Mouse (Mus musculus) limb, embryonic 14.5 days (tissue): ENCODE measurements around the gene B4galnt3. TPM values are rescaled to one million over a fixed set of nuclear protein-coding genes. Genes with fewer than 3 reads are reported as not detected.

Experiments used
- ATAC-seq: fragments of 200-750 bp; cut with Nextera tagmentation; 2 replicates; pipeline ENCODE4 v1.8.0; 2017; ENCODE audit warnings: low read depth, moderate number of reproducible peaks, moderate TSS enrichment; ENCODE audit not compliant: low FRiP score
- DNase-seq: peaks from one replicate; pipeline ENCODE4 v3.0.0-alpha.2; 2015; ENCODE audit warnings: low spot score
- H3K27ac ChIP-seq: fragments of 300-500 bp; sonication (generic); replicated peaks from 2 replicates; pipeline ENCODE4 v1.5.1; 2014; ENCODE audit warnings: low read depth, mild to moderate bottlenecking, low read length, moderate library complexity, mixed read lengths
- H3K27me3 ChIP-seq: fragments of 300-500 bp; sonication (generic); 2 replicates; pipeline ENCODE4 v1.6.1; 2014; ENCODE audit warnings: low read length, mixed read lengths; ENCODE audit not compliant: control insufficient read depth, insufficient read depth
- H3K36me3 ChIP-seq: fragments of 300-500 bp; sonication (generic); 2 replicates; pipeline ENCODE4 v1.6.1; 2014; ENCODE audit warnings: mild to moderate bottlenecking, low read length, moderate library complexity, mixed read lengths; ENCODE audit not compliant: control insufficient read depth, insufficient read depth
- H3K4me1 ChIP-seq: fragments of 300-500 bp; sonication (generic); 2 replicates; pipeline ENCODE4 v1.6.1; 2014; ENCODE audit warnings: antibody characterized with exemption, low read length, mixed read lengths; ENCODE audit not compliant: control insufficient read depth, insufficient read depth
- H3K4me2 ChIP-seq: fragments of 300-500 bp; sonication (generic); replicated peaks from 2 replicates; pipeline ENCODE4 v1.6.1; 2014; ENCODE audit warnings: low read depth, mild to moderate bottlenecking, low read length, moderate library complexity; ENCODE audit not compliant: severe bottlenecking
- H3K4me3 ChIP-seq: fragments of 300-500 bp; sonication (generic); replicated peaks from 2 replicates; pipeline ENCODE4 v1.5.1; 2014; ENCODE audit warnings: low read length
- H3K9ac ChIP-seq: fragments of 300-500 bp; sonication (generic); 2 replicates; pipeline ENCODE4 v1.6.1; 2014; ENCODE audit warnings: mild to moderate bottlenecking, low read depth, low read length, moderate library complexity; ENCODE audit not compliant: severe bottlenecking
- H3K9me3 ChIP-seq: fragments of 300-500 bp; sonication (generic); 2 replicates; pipeline ENCODE4 v1.6.1; 2016; ENCODE audit warnings: low read length; ENCODE audit not compliant: control insufficient read depth
- POLR2A ChIP-seq: fragments of 200-500 bp; IDR thresholded peaks from 2 replicates; pipeline ENCODE4 v1.8.0; 2012; ENCODE audit warnings: inconsistent platforms, mild to moderate bottlenecking, moderate library complexity, borderline replicate concordance; ENCODE audit not compliant: insufficient read depth, insufficient read length; ENCODE audit errors: extremely low read depth
- WGBS: fragments of 180-500 bp; shearing (Covaris S2); extraction: QIAGEN DNeasy Blood & Tissue Kit; methylation state at CpG from one replicate; pipeline ENCODE4 v1.1.7; 2014; 5-methylcytosine and 5-hydroxymethylcytosine counted together
- polyA plus RNA-seq, 2 experiments: library from polyadenylated mRNA; depleted of rRNA in 1 of 2; stranded (reverse) in 1 of 2; unstranded in 1 of 2; fragments of >200 nt; fragmentation: Nextera tagmentation in 1 of 2; extraction: Ambion mirVana in 1 of 2; gene quantifications; 2 replicates each; pipeline versions ENCODE4 v1.2.1 to v1.2.3; 2012 to 2014

B4galnt3 gene
- polyA plus RNA-seq, 2 experiments = 0.37 to 3.7 TPM

GRCm38 (mm10) chr6:120240461-120240860, 53.9 kb downstream of the B4galnt3 start:
- H3K4me3 ChIP-seq = no peak overlapping the region
- no peak overlapping the region for H3K27ac ChIP-seq
- H3K4me1 ChIP-seq = no peaks in the 10 kb centered on the region
- no peak overlapping the region for H3K9ac ChIP-seq
- H3K36me3 ChIP-seq = no peaks in the 10 kb centered on the region
- DNase-seq = no peak
- no peak for ATAC-seq
- 70% methylated on average over 5 of the region's 5 CpGs for WGBS
- H3K9me3 ChIP-seq = no peaks in the 10 kb centered on the region
- no peak for TF ChIP-seq POLR2A
- no peak overlapping the region for H3K4me2 ChIP-seq
- H3K27me3 ChIP-seq = no peaks in the 10 kb centered on the region

GRCm38 (mm10) chr6:120235874-120236273, 58.5 kb downstream of the B4galnt3 start:
- Histone ChIP-seq H3K27ac (no peak overlapping the region), H3K4me2 (no peak overlapping the region), H3K36me3 (no peaks in the 10 kb centered on the region), H3K9ac (no peak overlapping the region), H3K4me1 (no peaks in the 10 kb centered on the region), H3K9me3 (no peaks in the 10 kb centered on the region), H3K27me3 (no peaks in the 10 kb centered on the region), H3K4me3 (no peak overlapping the region)
- no peak for TF ChIP-seq POLR2A
- no peak for ATAC-seq
- no peak for DNase-seq
- 36% methylated on average over 7 of the region's 7 CpGs for whole genome bisulfite sequencing

- TF ChIP-seq POLR2A = no peak
- DNase-seq (no peak), ATAC-seq (no peak)
- Histone ChIP-seq H3K4me2 (no peak overlapping the region), H3K9ac (no peak overlapping the region), H3K27ac (no peak overlapping the region), H3K27me3 (no peaks in the 10 kb centered on the region), H3K36me3 (no peaks in the 10 kb centered on the region), H3K4me1 (no peaks in the 10 kb centered on the region), H3K4me3 (no peak overlapping the region), H3K9me3 (no peaks in the 10 kb centered on the region)
- WGBS = 90% methylated on average over 6 of the region's 6 CpGs
These were observed 61.5 kb downstream of the B4galnt3 start for GRCm38 (mm10) chr6:120232885-120233284.

GRCm38 (mm10) chr6:120230441-120230840, 63.9 kb downstream of the B4galnt3 start:
- DNase-seq = no peak
- Histone ChIP-seq H3K27ac (no peak overlapping the region), H3K9ac (no peak overlapping the region), H3K4me1 (no peaks in the 10 kb centered on the region), H3K36me3 (no peaks in the 10 kb centered on the region), H3K27me3 (no peaks in the 10 kb centered on the region), H3K9me3 (no peaks in the 10 kb centered on the region), H3K4me3 (no peak overlapping the region), H3K4me2 (no peak overlapping the region)
- no peak for ATAC-seq
- TF ChIP-seq POLR2A = no peak
- 47% methylated on average over 1 of the region's 1 CpGs for whole genome bisulfite sequencing

GRCm38 (mm10) chr6:120229806-120230205, 64.6 kb downstream of the B4galnt3 start:
- DNase-seq = no peak
- 74% methylated on average over 7 of the region's 7 CpGs for WGBS

GRCm38 (mm10) chr6:120227068-120227467, 67.3 kb downstream of the B4galnt3 start:
- ATAC-seq = no peak
- no peak for TF ChIP-seq POLR2A
- H3K4me3 ChIP-seq = no peak overlapping the region
- no peak for DNase-seq
- H3K9me3 ChIP-seq = no peaks in the 10 kb centered on the region
- no peak overlapping the region for H3K9ac ChIP-seq
- no peaks in the 10 kb centered on the region for H3K27me3 ChIP-seq
- WGBS = 86% methylated on average over 7 of the region's 7 CpGs
- H3K36me3 ChIP-seq = no peaks in the 10 kb centered on the region
- 0 out of 2 replicates have a peak, but pooled peaks cover 2% of the 10 kb centered on the region for H3K4me1 ChIP-seq
- H3K4me2 ChIP-seq = no peak overlapping the region
- no peak overlapping the region for H3K27ac ChIP-seq

More at GRCm38 (mm10) chr6:120229806-120230205, 64.6 kb downstream of the B4galnt3 start:
- no peaks in the 10 kb centered on the region for H3K27me3 ChIP-seq
- H3K9ac ChIP-seq = no peak overlapping the region
- no peak for TF ChIP-seq POLR2A
- no peak overlapping the region for H3K27ac ChIP-seq
- H3K36me3 ChIP-seq = no peaks in the 10 kb centered on the region
- H3K9me3 ChIP-seq = no peaks in the 10 kb centered on the region
- no peak for ATAC-seq
- 0 out of 2 replicates have a peak, but pooled peaks cover 2% of the 10 kb centered on the region for H3K4me1 ChIP-seq
- H3K4me2 ChIP-seq = no peak overlapping the region
- H3K4me3 ChIP-seq = no peak overlapping the region
